Mouse (Mus musculus) MEL (cell line): ENCODE measurements at regions not wholly inside any gene's neighbourhood (a gene's known extent, or its start where the extent isn't known, plus 50 kb on each side); places are given as distances from the start of the nearest gene placed in this dataset.

Experiments
- DNase-seq: peaks from one replicate; pipeline ENCODE4 v3.0.0; 2011; ENCODE audit warnings: low read depth, low spot score
- H3K27ac ChIP-seq: 2 replicates; pipeline ENCODE4 v1.5.1; 2012; ENCODE audit warnings: low read depth, mild to moderate bottlenecking, control low read depth, low read length, moderate library complexity; ENCODE audit not compliant: control insufficient read depth
- H3K27me3 ChIP-seq, 2 experiments: fragments of 150-350 bp in 1 of 2; sonication (generic) in 1 of 2; 2 replicates each; pipeline ENCODE4 v1.6.1; 2012; ENCODE audit warnings: low read length in 2 of 2, mild to moderate bottlenecking in 2 of 2, improper control_type of control experiment in 1 of 2, moderate library complexity in 1 of 2; ENCODE audit not compliant: insufficient read depth in 2 of 2, control insufficient read depth in 1 of 2
- H3K36me3 ChIP-seq, 2 experiments: 2 replicates each; pipeline ENCODE4 v1.6.1; 2012 to 2014; ENCODE audit warnings: low read length in 2 of 2, improper control_type of control experiment in 1 of 2, inconsistent platforms in 1 of 2, mild to moderate bottlenecking in 1 of 2; ENCODE audit not compliant: insufficient read depth in 2 of 2, control insufficient read depth in 1 of 2
- H3K4me1 ChIP-seq, 2 experiments: fragments of 150-350 bp in 1 of 2; sonication (generic) in 1 of 2; 2 replicates each; pipeline ENCODE4 v1.6.1; 2012; ENCODE audit warnings: low read length in 2 of 2, improper control_type of control experiment in 1 of 2, mild to moderate bottlenecking in 1 of 2; ENCODE audit not compliant: insufficient read depth in 2 of 2, control insufficient read depth in 1 of 2
- H3K4me3 ChIP-seq, 2 experiments: fragments of 150-350 bp in 1 of 2; sonication (generic) in 1 of 2; 2 replicates each; pipeline ENCODE4 v1.5.1; 2012; ENCODE audit warnings: low read depth in 2 of 2, low read length in 2 of 2, mild to moderate bottlenecking in 2 of 2, moderate library complexity in 2 of 2, control low read depth in 1 of 2, improper control_type of control experiment in 1 of 2; ENCODE audit not compliant: control insufficient read depth in 1 of 2, insufficient read depth in 1 of 2
- H3K79me2 ChIP-seq: 2 replicates; pipeline ENCODE4 v1.6.1; 2012; ENCODE audit warnings: mild to moderate bottlenecking, low read length, moderate library complexity; ENCODE audit not compliant: control insufficient read depth, poor library complexity, insufficient read depth
- H3K9ac ChIP-seq: 2 replicates; pipeline ENCODE4 v1.6.1; 2012; ENCODE audit warnings: low read depth, mild to moderate bottlenecking, control low read depth, low read length, moderate library complexity; ENCODE audit not compliant: control insufficient read depth, poor library complexity, severe bottlenecking
- H3K9me3 ChIP-seq: fragments of 150-350 bp; sonication (generic); replicated peaks from 2 replicates; pipeline ENCODE4 v1.6.1; 2012; ENCODE audit warnings: mild to moderate bottlenecking, low read length, improper control_type of control experiment, moderate library complexity; ENCODE audit not compliant: insufficient read depth
- E2F4 ChIP-seq: IDR thresholded peaks from 2 replicates; pipeline ENCODE4 v1.6.1; 2011; ENCODE audit warnings: low read depth, low read length, improper control_type of control experiment, borderline replicate concordance
- ETS1 ChIP-seq: IDR thresholded peaks from 2 replicates; pipeline ENCODE4 v1.6.1; 2012; ENCODE audit warnings: low read depth, mild to moderate bottlenecking, inconsistent platforms, low read length, improper control_type of control experiment, moderate library complexity
- GATA1 ChIP-seq: IDR thresholded peaks from 2 replicates; pipeline ENCODE4 v1.6.1; 2011; ENCODE audit warnings: low read depth, low read length, improper control_type of control experiment
- HCFC1 ChIP-seq: IDR thresholded peaks from 2 replicates; pipeline ENCODE4 v1.6.1; 2012; ENCODE audit warnings: low read depth, mild to moderate bottlenecking, inconsistent platforms, low read length, improper control_type of control experiment, moderate library complexity
- JUND ChIP-seq: IDR thresholded peaks from 2 replicates; pipeline ENCODE4 v1.6.1; 2011; ENCODE audit warnings: low read depth, mild to moderate bottlenecking, improper control_type of control experiment, low read length
- KAT2A ChIP-seq: conservative IDR thresholded peaks from 2 replicates; pipeline ENCODE4 v1.6.1; 2012; ENCODE audit warnings: low read depth, low read length, improper control_type of control experiment, inconsistent platforms
- MAFK ChIP-seq: IDR thresholded peaks from 2 replicates; pipeline ENCODE4 v1.6.1; 2011; ENCODE audit warnings: low read depth, mild to moderate bottlenecking, low read length, improper control_type of control experiment, borderline replicate concordance
- MEF2A ChIP-seq: IDR thresholded peaks from 2 replicates; pipeline ENCODE4 v1.6.1; 2014; ENCODE audit warnings: low read depth, mild to moderate bottlenecking, inconsistent platforms, low read length, improper control_type of control experiment; ENCODE audit not compliant: poor library complexity, insufficient replicate concordance, severe bottlenecking; ENCODE audit errors: extremely low read depth
- MXI1 ChIP-seq: IDR thresholded peaks from 2 replicates; pipeline ENCODE4 v1.6.1; 2011; ENCODE audit warnings: mild to moderate bottlenecking, low read depth, low read length, improper control_type of control experiment
- MYC ChIP-seq: IDR thresholded peaks from 2 replicates; pipeline ENCODE4 v1.6.1; 2011; ENCODE audit warnings: low read depth, mild to moderate bottlenecking, low read length, improper control_type of control experiment, moderate library complexity
- NELFE ChIP-seq: IDR thresholded peaks from 2 replicates; pipeline ENCODE4 v1.6.1; 2011; ENCODE audit warnings: low read depth, low read length, improper control_type of control experiment
- NRF1 ChIP-seq: IDR thresholded peaks from 2 replicates; pipeline ENCODE4 v1.6.1; 2014; ENCODE audit warnings: low read depth, mild to moderate bottlenecking, inconsistent platforms, low read length, improper control_type of control experiment, moderate library complexity; ENCODE audit not compliant: poor library complexity, insufficient read depth, severe bottlenecking
- POLR2A ChIP-seq, 2 experiments: IDR thresholded peaks; 2 replicates each; pipeline ENCODE4 v1.6.1; 2011 to 2012; ENCODE audit warnings: low read length in 2 of 2, mild to moderate bottlenecking in 2 of 2, control low read depth in 1 of 2, improper control_type of control experiment in 1 of 2, low read depth in 1 of 2, moderate library complexity in 1 of 2; ENCODE audit not compliant: control insufficient read depth in 1 of 2, insufficient read depth in 1 of 2, poor library complexity in 1 of 2
- POLR2AphosphoS5 ChIP-seq: IDR thresholded peaks from 2 replicates; pipeline ENCODE4 v1.6.1; 2012; ENCODE audit warnings: low read depth, borderline replicate concordance, mild to moderate bottlenecking, inconsistent platforms, low read length, moderate library complexity, mixed read lengths
- RCOR1 ChIP-seq: IDR thresholded peaks from 2 replicates; pipeline ENCODE4 v1.6.1; 2012; ENCODE audit warnings: low read depth, mild to moderate bottlenecking, inconsistent platforms, low read length, improper control_type of control experiment
- TAL1 ChIP-seq: IDR thresholded peaks from 2 replicates; pipeline ENCODE4 v1.6.1; 2012; ENCODE audit warnings: mild to moderate bottlenecking, inconsistent platforms, low read length, moderate library complexity, mixed read lengths
- TBP ChIP-seq: IDR thresholded peaks from 2 replicates; pipeline ENCODE4 v1.8.0; 2011; ENCODE audit warnings: low read depth, low read length, improper control_type of control experiment
- TCF12 ChIP-seq: IDR thresholded peaks from 2 replicates; pipeline ENCODE4 v1.6.1; 2014; ENCODE audit warnings: low read depth, mild to moderate bottlenecking, inconsistent platforms, low read length, improper control_type of control experiment, moderate library complexity
- USF1 ChIP-seq: IDR thresholded peaks from 2 replicates; pipeline ENCODE4 v1.6.1; 2014; ENCODE audit warnings: low read depth, mild to moderate bottlenecking, inconsistent platforms, low read length, improper control_type of control experiment, moderate library complexity
- USF2 ChIP-seq, 2 experiments: IDR thresholded peaks; 2 replicates each; pipeline ENCODE4 v1.6.1; 2011 to 2012; ENCODE audit warnings: improper control_type of control experiment in 2 of 2, low read length in 2 of 2, borderline replicate concordance in 1 of 2, inconsistent platforms in 1 of 2, low read depth in 1 of 2, mild to moderate bottlenecking in 1 of 2; ENCODE audit not compliant: insufficient read depth in 1 of 2
- ZC3H11A ChIP-seq: IDR thresholded peaks from 2 replicates; pipeline ENCODE4 v1.6.1; 2012; ENCODE audit warnings: low read depth, mild to moderate bottlenecking, inconsistent platforms, low read length, improper control_type of control experiment
- ZKSCAN1 ChIP-seq: IDR thresholded peaks from 2 replicates; pipeline ENCODE4 v1.6.1; 2012; ENCODE audit warnings: low read depth, mild to moderate bottlenecking, inconsistent platforms, low read length, improper control_type of control experiment, moderate library complexity
- ZMIZ1 ChIP-seq: IDR thresholded peaks from 2 replicates; pipeline ENCODE4 v1.6.1; 2012; ENCODE audit warnings: low read depth, mild to moderate bottlenecking, inconsistent platforms, low read length, improper control_type of control experiment, moderate library complexity
- ZNF384 ChIP-seq: IDR thresholded peaks from 2 replicates; pipeline ENCODE4 v1.6.1; 2012; ENCODE audit warnings: low read depth, mild to moderate bottlenecking, inconsistent platforms, low read length, improper control_type of control experiment

GRCm38 (mm10) chr8:80314826-80315225, 178.8 kb upstream of the Gypa start:
- no peaks in the 10 kb centered on the region for H3K79me2 ChIP-seq
- H3K36me3 ChIP-seq, result no peaks in the 10 kb centered on the region
- H3K4me3 ChIP-seq, result no peak overlapping the region
- H3K27me3 ChIP-seq, result no peaks in the 10 kb centered on the region; a peak in 1 of 4 replicates
- DNase-seq, result no peak
- TF ChIP-seq RCOR1 (no peak), TAL1 (no peak), MEF2A (no peak), NELFE (no peak), MXI1 (no peak), ZKSCAN1 (no peak), E2F4 (no peak), USF1 (no peak), ZC3H11A (no peak), TBP (no peak), NRF1 (no peak), JUND (no peak)
- no peaks in the 10 kb centered on the region for H3K9me3 ChIP-seq
- no peak overlapping the region for H3K9ac ChIP-seq
- no peak overlapping the region for H3K27ac ChIP-seq
- no peaks in the 10 kb centered on the region for H3K4me1 ChIP-seq

- Histone ChIP-seq H3K9ac (no peak overlapping the region), H3K27ac (no peak overlapping the region), H3K27me3 (no peaks in the 10 kb centered on the region; a peak in 1 of 4 replicates), H3K79me2 (no peaks in the 10 kb centered on the region), H3K9me3 (no peaks in the 10 kb centered on the region), H3K4me3 (no peak overlapping the region), H3K36me3 (no peaks in the 10 kb centered on the region), H3K4me1 (no peaks in the 10 kb centered on the region)
- no peak for DNase-seq
- TF ChIP-seq KAT2A, result no peak
- TF ChIP-seq MYC, result no peak
- no peak for TF ChIP-seq ZMIZ1
- TF ChIP-seq USF2 (IDR thresholded peaks at IDR 0.05; ENCODE audit: borderline replicate concordance in 1 of 2, insufficient read depth in 1 of 2, low read depth in 1 of 2, low read length in 2 of 2), result no peak
- TF ChIP-seq ZNF384, result no peak
- no peak for TF ChIP-seq USF1
- no peak for TF ChIP-seq TAL1
- TF ChIP-seq GATA1, result no peak
- no peak for TF ChIP-seq ETS1
- no peak for TF ChIP-seq TCF12
- no peak for TF ChIP-seq POLR2AphosphoS5
- TF ChIP-seq HCFC1, result no peak
- no peak for TF ChIP-seq JUND
- TF ChIP-seq POLR2A (IDR thresholded peaks at IDR 0.05; ENCODE audit: control insufficient read depth in 1 of 2, insufficient read depth in 1 of 2, low read depth in 1 of 2, low read length in 2 of 2, poor library complexity in 1 of 2), result no peak
- TF ChIP-seq E2F4, result no peak
- TF ChIP-seq MAFK, result no peak
These were observed 179.5 kb upstream of the Gypa start for GRCm38 (mm10) chr8:80313883-80314635.
